Mouse (Mus musculus): ENCODE results near the gene Parp4. TPM values are rescaled to one million over a fixed set of nuclear protein-coding genes. Genes with fewer than 3 reads are reported as not detected.
A peak's percentile ranks its signal among the peaks of the same experiment; 100 is the strongest.

Parp4 gene
- polyA plus RNA-seq, 1 experiment: 7.6 TPM

DNA sequence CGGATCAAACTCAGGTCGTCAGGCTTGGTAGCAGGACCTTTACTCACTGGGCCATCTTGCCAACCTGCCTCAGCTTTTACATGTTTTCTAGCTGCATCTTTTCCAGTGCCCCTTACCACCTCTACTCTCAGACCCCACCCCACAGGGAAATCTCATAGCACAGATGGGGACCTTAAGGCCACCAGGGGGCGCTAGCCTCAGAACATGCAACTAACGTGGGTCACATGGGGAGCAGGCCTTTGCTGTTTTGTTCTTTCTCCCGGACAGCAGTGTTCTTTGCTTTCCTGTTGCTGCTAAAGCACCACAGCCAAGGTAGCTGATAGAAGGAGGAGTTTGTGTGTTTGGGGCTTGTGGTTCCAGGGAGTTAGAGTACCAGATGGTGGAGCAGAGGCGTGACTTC, 23.3 kb downstream of the Parp4 start:
- H3K27ac ChIP-seq (ENCODE audit: insufficient read depth, low read length): no peak overlapping the region
- H3K4me1 ChIP-seq (ENCODE audit: control insufficient read depth, insufficient read depth, insufficient read length): no peaks in the 10 kb centered on the region
- WGBS: 55% methylated on average over 6 of the region's 6 CpGs
- TF ChIP-seq CTCF (IDR thresholded peaks at IDR 0.05; ENCODE audit: extremely low read depth, insufficient read depth, insufficient read length, insufficient replicate concordance) (peak; percentile 60; the same call in 1 of the 2 replicates), POLR2A (IDR thresholded peaks at IDR 0.05; ENCODE audit: low read depth, low read length) (no peak)
- H3K36me3 ChIP-seq (ENCODE audit: control insufficient read depth, insufficient read depth, low read length): peaks cover 36% of the 10 kb centered on the region
- DNase-seq (ENCODE audit: low read depth in 1 of 2, low spot score in 2 of 2): peak in 1 of 2 experiments; percentile 56
- no peaks in the 10 kb centered on the region for H3K27me3 ChIP-seq (ENCODE audit: control insufficient read depth, insufficient read depth, low read length)
- H3K4me3 ChIP-seq (ENCODE audit: extremely low read depth, insufficient read depth, insufficient read length): no peak overlapping the region

GRCm38 (mm10) chr14:56602069-56602468, 26.6 kb downstream of the Parp4 start:
- H3K4me1 ChIP-seq (ENCODE audit: control insufficient read depth, insufficient read depth, insufficient read length): no peaks in the 10 kb centered on the region
- 96% methylated on average over 9 of the region's 9 CpGs for WGBS

DNA sequence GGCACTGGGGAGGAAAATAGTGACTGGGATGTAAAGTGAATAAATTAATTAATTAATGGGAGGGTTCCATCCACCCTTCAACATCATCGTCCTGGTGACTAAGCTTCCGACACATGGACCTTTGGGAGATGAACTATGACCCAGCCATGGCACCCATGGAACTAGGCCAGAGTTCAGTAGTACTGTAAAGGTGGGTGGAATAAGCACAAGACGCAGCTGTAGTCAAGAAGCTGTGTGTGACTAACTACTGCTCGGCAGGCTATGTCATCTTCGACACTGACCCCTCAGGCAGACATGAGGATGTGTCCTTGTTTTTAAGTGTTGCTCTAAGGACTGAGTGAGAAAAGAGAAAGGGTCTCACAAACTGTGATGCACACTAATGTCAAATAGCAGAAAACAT, 29.0 kb downstream of the Parp4 start:
- no peak for TF ChIP-seq POLR2A (IDR thresholded peaks at IDR 0.05; ENCODE audit: low read depth, low read length)
- no peak for TF ChIP-seq CTCF (IDR thresholded peaks at IDR 0.05; ENCODE audit: extremely low read depth, insufficient read depth, insufficient read length, insufficient replicate concordance)
- H3K36me3 ChIP-seq (ENCODE audit: control insufficient read depth, insufficient read depth, low read length): peaks cover 24% of the 10 kb centered on the region
- no peaks in the 10 kb centered on the region for H3K27me3 ChIP-seq (ENCODE audit: control insufficient read depth, insufficient read depth, low read length)
- DNase-seq (ENCODE audit: low read depth in 1 of 2, low spot score in 2 of 2): no peak
- H3K4me1 ChIP-seq (ENCODE audit: control insufficient read depth, insufficient read depth, insufficient read length): no peaks in the 10 kb centered on the region
- H3K4me3 ChIP-seq (ENCODE audit: extremely low read depth, insufficient read depth, insufficient read length): no peak overlapping the region
- H3K27ac ChIP-seq (ENCODE audit: insufficient read depth, low read length): no peak overlapping the region
- WGBS: 96% methylated on average over 5 of the region's 5 CpGs

More at GRCm38 (mm10) chr14:56602069-56602468, 26.6 kb downstream of the Parp4 start:
- no peak overlapping the region for H3K27ac ChIP-seq (ENCODE audit: insufficient read depth, low read length)
- peaks cover 16% of the 10 kb centered on the region for H3K36me3 ChIP-seq (ENCODE audit: control insufficient read depth, insufficient read depth, low read length)
- DNase-seq (ENCODE audit: low read depth in 1 of 2, low spot score in 2 of 2): no peak
- H3K4me3 ChIP-seq (ENCODE audit: extremely low read depth, insufficient read depth, insufficient read length): no peak overlapping the region
- no peaks in the 10 kb centered on the region for H3K27me3 ChIP-seq (ENCODE audit: control insufficient read depth, insufficient read depth, low read length)
- TF ChIP-seq CTCF (IDR thresholded peaks at IDR 0.05; ENCODE audit: extremely low read depth, insufficient read depth, insufficient read length, insufficient replicate concordance) (no peak), POLR2A (IDR thresholded peaks at IDR 0.05; ENCODE audit: low read depth, low read length) (no peak)

GRCm38 (mm10) chr14:56605136-56605535, 29.7 kb downstream of the Parp4 start:
- no peaks in the 10 kb centered on the region for H3K27me3 ChIP-seq (ENCODE audit: control insufficient read depth, insufficient read depth, low read length)
- no peaks in the 10 kb centered on the region for H3K4me1 ChIP-seq (ENCODE audit: control insufficient read depth, insufficient read depth, insufficient read length)
- no peak for TF ChIP-seq POLR2A (IDR thresholded peaks at IDR 0.05; ENCODE audit: low read depth, low read length)
- no peak for TF ChIP-seq CTCF (IDR thresholded peaks at IDR 0.05; ENCODE audit: extremely low read depth, insufficient read depth, insufficient read length, insufficient replicate concordance)
- DNase-seq (ENCODE audit: low read depth in 1 of 2, low spot score in 2 of 2): no peak
- H3K36me3 ChIP-seq (ENCODE audit: control insufficient read depth, insufficient read depth, low read length): peaks cover 27% of the 10 kb centered on the region
- 94% methylated on average over 4 of the region's 4 CpGs for WGBS
- no peak overlapping the region for H3K27ac ChIP-seq (ENCODE audit: insufficient read depth, low read length)
- H3K4me3 ChIP-seq (ENCODE audit: extremely low read depth, insufficient read depth, insufficient read length): no peak overlapping the region

- DNase-seq (ENCODE audit: low read depth in 1 of 2, low spot score in 2 of 2): no peak
- H3K4me3 ChIP-seq (ENCODE audit: extremely low read depth, insufficient read depth, insufficient read length): no peak overlapping the region
- peaks cover 54% of the 10 kb centered on the region for H3K36me3 ChIP-seq (ENCODE audit: control insufficient read depth, insufficient read depth, low read length)
- H3K27me3 ChIP-seq (ENCODE audit: control insufficient read depth, insufficient read depth, low read length): no peaks in the 10 kb centered on the region
- no peak for TF ChIP-seq CTCF (IDR thresholded peaks at IDR 0.05; ENCODE audit: extremely low read depth, insufficient read depth, insufficient read length, insufficient replicate concordance)
- TF ChIP-seq POLR2A (IDR thresholded peaks at IDR 0.05; ENCODE audit: low read depth, low read length): no peak
- 92% methylated on average over 3 of the region's 3 CpGs for WGBS
- no peak overlapping the region for H3K27ac ChIP-seq (ENCODE audit: insufficient read depth, low read length)
- no peaks in the 10 kb centered on the region for H3K4me1 ChIP-seq (ENCODE audit: control insufficient read depth, insufficient read depth, insufficient read length)
These were observed 37.8 kb downstream of the Parp4 start for GRCm38 (mm10) chr14:56613212-56613611.

GRCm38 (mm10) chr14:56617470-56617869, 42.1 kb downstream of the Parp4 start:
- WGBS: 95% methylated on average over 1 of the region's 1 CpGs
- peaks cover 56% of the 10 kb centered on the region for H3K36me3 ChIP-seq (ENCODE audit: control insufficient read depth, insufficient read depth, low read length)
- no peak overlapping the region for H3K4me3 ChIP-seq (ENCODE audit: extremely low read depth, insufficient read depth, insufficient read length)
- no peaks in the 10 kb centered on the region for H3K4me1 ChIP-seq (ENCODE audit: control insufficient read depth, insufficient read depth, insufficient read length)
- no peak overlapping the region for H3K27ac ChIP-seq (ENCODE audit: insufficient read depth, low read length)
- no peak for DNase-seq (ENCODE audit: low read depth in 1 of 2, low spot score in 2 of 2)
- no peaks in the 10 kb centered on the region for H3K27me3 ChIP-seq (ENCODE audit: control insufficient read depth, insufficient read depth, low read length)
- TF ChIP-seq CTCF (IDR thresholded peaks at IDR 0.05; ENCODE audit: extremely low read depth, insufficient read depth, insufficient read length, insufficient replicate concordance): no peak
- TF ChIP-seq POLR2A (IDR thresholded peaks at IDR 0.05; ENCODE audit: low read depth, low read length): no peak

DNA sequence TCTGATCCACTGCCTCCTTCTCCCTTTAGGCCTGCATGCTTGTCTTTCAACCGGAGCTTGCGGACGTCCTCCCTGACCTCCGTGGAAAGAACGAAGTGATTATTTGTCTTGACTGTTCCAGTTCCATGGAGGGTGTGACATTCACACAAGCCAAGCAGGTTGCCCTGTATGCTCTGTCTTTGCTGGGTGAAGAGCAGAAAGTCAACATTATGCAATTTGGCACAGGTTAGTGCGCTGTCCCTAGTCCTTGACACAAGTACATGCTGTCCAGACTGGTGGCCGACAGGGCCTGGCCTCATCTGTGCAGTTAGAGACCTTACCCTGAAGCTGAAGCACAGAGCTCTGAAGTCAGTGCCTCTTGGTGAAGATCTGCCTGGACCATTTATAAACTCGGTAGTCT, 45.0 kb downstream of the Parp4 start:
- H3K4me1 ChIP-seq (ENCODE audit: control insufficient read depth, insufficient read depth, insufficient read length): no peaks in the 10 kb centered on the region
- H3K27me3 ChIP-seq (ENCODE audit: control insufficient read depth, insufficient read depth, low read length): no peaks in the 10 kb centered on the region
- H3K27ac ChIP-seq (ENCODE audit: insufficient read depth, low read length): no peak overlapping the region
- WGBS: 94% methylated on average over 8 of the region's 8 CpGs
- TF ChIP-seq CTCF (IDR thresholded peaks at IDR 0.05; ENCODE audit: extremely low read depth, insufficient read depth, insufficient read length, insufficient replicate concordance) (no peak), POLR2A (IDR thresholded peaks at IDR 0.05; ENCODE audit: low read depth, low read length) (no peak)
- H3K4me3 ChIP-seq (ENCODE audit: extremely low read depth, insufficient read depth, insufficient read length): no peak overlapping the region
- DNase-seq (ENCODE audit: low read depth in 1 of 2, low spot score in 2 of 2): no peak
- H3K36me3 ChIP-seq (ENCODE audit: control insufficient read depth, insufficient read depth, low read length): peaks cover 47% of the 10 kb centered on the region

Data from spleen, adult 2 months (tissue).